Mouse (Mus musculus) frontal cortex, postnatal 14 days (tissue): ENCODE results near the gene Adam6a.
"Not testable (repeated sequence)": the region's sequence is repeated elsewhere in the genome, so short reads cannot be mapped to it uniquely, and the experiment has no call there.

Experiments used
- DNase-seq, 2 experiments: peaks; one replicate each; pipeline ENCODE4 v3.0.0; 2022; ENCODE audit warnings: low spot score in 2 of 2

Adam6a gene

GRCm38 (mm10) chr12:113543608-113544007 is at the start of gene Adam6a:
Gene Adam6a, plus strand, starts transcription at chr12:113543908.
- not testable (repeated sequence) for DNase-seq

GRCm38 (mm10) chr12:113525901-113526300 is 17.8 kb upstream of the Adam6a start:
- no peak for DNase-seq

- DNase-seq = no peak
Observed at GRCm38 (mm10) chr12:113578241-113578640, 34.5 kb downstream of the Adam6a start.

GRCm38 (mm10) chr12:113588001-113588400 is 44.3 kb downstream of the Adam6a start:
- no peak for DNase-seq
